Mouse (Mus musculus): ENCODE data around the gene Olfr1197.

Olfr1197 gene

GRCm38 (mm10) chr2:88732266-88732665 is at the start of gene Olfr1197:
Gene Olfr1197, minus strand, starts transcription at chr2:88732366.
- no peak for DNase-seq (ENCODE audit: low spot score in 2 of 2)

GRCm38 (mm10) chr2:88770388-88770787 is 38.2 kb upstream of the Olfr1197 start, which contains the start of gene Olfr1200:
Gene Olfr1200, minus strand, starts transcription at chr2:88770488.
- no peak for DNase-seq (ENCODE audit: low spot score in 2 of 2)

GRCm38 (mm10) chr2:88760369-88760768 is 28.2 kb upstream of the Olfr1197 start, which contains the start of gene Olfr1199:
Gene Olfr1199, minus strand, starts transcription at chr2:88760469.
- no peak for DNase-seq (ENCODE audit: low spot score in 2 of 2)

- DNase-seq (ENCODE audit: low spot score in 2 of 2), result no peak
These were observed 19.1 kb upstream of the Olfr1197 start, which contains the start of gene Olfr1198 for GRCm38 (mm10) chr2:88751270-88751669. Gene Olfr1198, minus strand, starts transcription at chr2:88751370.

- DNase-seq (ENCODE audit: low spot score in 2 of 2), result no peak
These were observed 11.2 kb upstream of the Olfr1197 start for GRCm38 (mm10) chr2:88743379-88743778.

GRCm38 (mm10) chr2:88704497-88704896 is 27.7 kb downstream of the Olfr1197 start, which contains the start of gene Olfr1196:
Gene Olfr1196, minus strand, starts transcription at chr2:88704597.
- DNase-seq (ENCODE audit: low spot score in 2 of 2), result no peak

- DNase-seq (ENCODE audit: low spot score in 2 of 2), result no peak
These were observed 43.1 kb downstream of the Olfr1197 start, which contains the start of gene Olfr1195 for GRCm38 (mm10) chr2:88689087-88689486. Gene Olfr1195, minus strand, starts transcription at chr2:88689187.

All from frontal cortex, postnatal 36 days (tissue).